ENCODE assay signal across 9 mouse cellular contexts in genomic region chr6:97353371-97353770, GRCm38 (mm10).
A peak's percentile ranks its signal among the peaks of the same experiment; 100 is the strongest.
DNase-seq lines count a peak whose midpoint lies in the region; ATAC-seq and TF ChIP-seq lines count a peak whose summit lies in the region.
"Had no signal": no experiment of that assay in that cellular context is flagged by ENCODE, and none has a peak within 500 bp of the region (broad histone marks: within the 10 kb centered on the region; RNA-seq: fewer than 3 reads in every experiment).

No protein-coding gene starts in this region.

- H3K27ac ChIP-seq in heart, embryonic 13.5 days (replicated peaks), result peak overlapping the region; percentile 78
- no peak overlapping the region for H3K27ac ChIP-seq in limb, embryonic 11.5 days (replicated peaks; ENCODE audit: low read depth, low read length)

- DNase-seq in heart, postnatal 25 days (ENCODE audit: low spot score), result no peak
- no peak for DNase-seq in limb, embryonic 11.5 days (ENCODE audit: low spot score)
- DNase-seq in adrenal gland, postnatal 25 days, result no peak
- DNase-seq: kidney, adult 9 months had no signal

- WGBS in heart, embryonic 13.5 days, result 25% methylated on average over 6 of the region's 6 CpGs
- WGBS in limb, embryonic 11.5 days, result 45% methylated on average over 6 of the region's 6 CpGs

- H3K4me1 ChIP-seq in heart, embryonic 13.5 days, result peaks cover 83% of the 10 kb centered on the region
- peaks cover 72% of the 10 kb centered on the region for H3K4me1 ChIP-seq in megakaryocyte, embryonic 14.5 days
- peaks cover 20% of the 10 kb centered on the region for H3K4me1 ChIP-seq in limb, embryonic 11.5 days (ENCODE audit: control insufficient read depth, insufficient read depth, low read length)

- intact Hi-C loops in heart, postnatal 25 days (cut with DNase I), result no loop called here

- H3K9me3 ChIP-seq in heart, embryonic 13.5 days, result no peaks in the 10 kb centered on the region
- no peaks in the 10 kb centered on the region for H3K9me3 ChIP-seq in megakaryocyte, embryonic 14.5 days
- no peaks in the 10 kb centered on the region for H3K9me3 ChIP-seq in limb, embryonic 11.5 days (ENCODE audit: control insufficient read depth, low read length)

- H3K9ac ChIP-seq in heart, embryonic 13.5 days, result peak overlapping the region; percentile 76
- H3K9ac ChIP-seq in limb, embryonic 11.5 days (ENCODE audit: low read length), result no peak overlapping the region

- no peaks in the 10 kb centered on the region for H3K79me2 ChIP-seq in myocyte (ENCODE audit: control insufficient read depth, insufficient read depth)

- ATAC-seq in heart, embryonic 13.5 days (ENCODE audit: extremely low read depth, insufficient number of reproducible peaks, low FRiP score, low TSS enrichment), result no peak
- no peak for ATAC-seq in megakaryocyte, adult 5-6 weeks (ENCODE audit: poor library complexity, severe bottlenecking)
- ATAC-seq in limb, embryonic 11.5 days (ENCODE audit: insufficient number of reproducible peaks, low FRiP score, low TSS enrichment, low read depth), result no peak
- no peak for ATAC-seq in activated CD4-positive, CD25-positive, alpha-beta regulatory T cell, adult 4 months

- peak overlapping the region; percentile 55 for H3K4me3 ChIP-seq in heart, embryonic 13.5 days
- H3K4me3 ChIP-seq in megakaryocyte, embryonic 14.5 days (replicated peaks), result peak overlapping the region; percentile 89
- no peak overlapping the region for H3K4me3 ChIP-seq in limb, embryonic 11.5 days (ENCODE audit: low read depth, low read length)
- H3K4me3 ChIP-seq in myocyte, result no peak overlapping the region

- no peak for TF ChIP-seq POLR2A in myocyte (IDR thresholded peaks at IDR 0.05; ENCODE audit: insufficient read length, low read depth)

- H3ac ChIP-seq in myocyte (ENCODE audit: control insufficient read depth, insufficient read length), result no peak overlapping the region

- no peaks in the 10 kb centered on the region for H3K36me3 ChIP-seq in heart, embryonic 13.5 days
- peaks cover 20% of the 10 kb centered on the region for H3K36me3 ChIP-seq in megakaryocyte, embryonic 14.5 days (replicated peaks; ENCODE audit: low read length)
- H3K36me3 ChIP-seq in limb, embryonic 11.5 days (ENCODE audit: control insufficient read depth, insufficient read depth, low read length), result no peaks in the 10 kb centered on the region
- no peaks in the 10 kb centered on the region for H3K36me3 ChIP-seq in myocyte (ENCODE audit: control insufficient read depth, insufficient read depth)

- no peaks in the 10 kb centered on the region for H3K27me3 ChIP-seq in heart, embryonic 13.5 days (replicated peaks)
- no peaks in the 10 kb centered on the region for H3K27me3 ChIP-seq in megakaryocyte, embryonic 14.5 days (replicated peaks)
- no peaks in the 10 kb centered on the region for H3K27me3 ChIP-seq in limb, embryonic 11.5 days (ENCODE audit: control insufficient read depth, insufficient read depth, low read length)
- H3K27me3 ChIP-seq in myocyte (ENCODE audit: control insufficient read depth, insufficient read depth, insufficient read length), result no peaks in the 10 kb centered on the region

- peak overlapping the region; percentile 67 for H3K4me2 ChIP-seq in heart, embryonic 13.5 days
- H3K4me2 ChIP-seq in limb, embryonic 11.5 days (ENCODE audit: low read depth, severe bottlenecking), result peak overlapping the region; percentile 32; the same call in 1 of the 2 replicates
- peak overlapping the region; percentile 12 for H3K4me2 ChIP-seq in myocyte (ENCODE audit: low read depth)

TF ChIP-seq in myocyte, 11 proteins besides CTCF, POLR2A, EP300 and RAD21:
- no peak for TF ChIP-seq REST (IDR thresholded peaks at IDR 0.05; ENCODE audit: insufficient read depth, insufficient read length)
- no peak for TF ChIP-seq TCF3 (IDR thresholded peaks at IDR 0.05; ENCODE audit: insufficient read length, low read depth)
- no peak for TF ChIP-seq MAX (IDR thresholded peaks at IDR 0.05; ENCODE audit: low read depth)
- no peak for TF ChIP-seq SRF (IDR thresholded peaks at IDR 0.05; ENCODE audit: control insufficient read depth, insufficient read length, low read depth)
- no peak for TF ChIP-seq USF1 (IDR thresholded peaks at IDR 0.05; ENCODE audit: low read depth)
- no peak for TF ChIP-seq CEBPB (IDR thresholded peaks at IDR 0.05; ENCODE audit: insufficient read depth, poor library complexity, severe bottlenecking)
- no peak for TF ChIP-seq POLR2AphosphoS2 (IDR thresholded peaks at IDR 0.05; ENCODE audit: insufficient read length, low read depth)
- TF ChIP-seq MYOG (IDR thresholded peaks at IDR 0.05; ENCODE audit: control insufficient read depth in 1 of 3, insufficient read depth in 1 of 3, insufficient read length in 2 of 3, low read depth in 2 of 3), result no peak
- TF ChIP-seq MYOD1 (IDR thresholded peaks at IDR 0.05; ENCODE audit: control insufficient read depth in 1 of 3, insufficient read length in 2 of 3, low read depth in 2 of 3), result no peak
- TF ChIP-seq E2F4 (IDR thresholded peaks at IDR 0.05; ENCODE audit: insufficient read depth), result no peak
- TF ChIP-seq TCF12 (IDR thresholded peaks at IDR 0.05; ENCODE audit: insufficient read depth, poor library complexity, severe bottlenecking), result no peak
TF ChIP-seq in myocyte: peak in this region for 0.

Comparison
In these comparisons a context has a peak if more than half of its experiments do, and no peak if none do; other contexts are left out.
1. H3K4me2 ChIP-seq: peak in every context shown above with its lines; median percentile 67 in heart, embryonic 13.5 days; 32 in limb, embryonic 11.5 days; 12 in myocyte.
2. H3K4me3 ChIP-seq: peak in heart, embryonic 13.5 days (single experiment) and megakaryocyte, embryonic 14.5 days (single experiment); none in limb, embryonic 11.5 days (single experiment) and myocyte (single experiment).